Mouse (Mus musculus) neural tube, embryonic 13.5 days (tissue): ENCODE data around the gene Scgb2b12. TPM values are rescaled to one million over a fixed set of nuclear protein-coding genes. Genes with fewer than 3 reads are reported as not detected.
"Not testable (repeated sequence)": the region's sequence is repeated elsewhere in the genome, so short reads cannot be mapped to it uniquely, and the experiment has no call there.

Source experiments
- ATAC-seq: fragments of 200-750 bp; cut with Nextera tagmentation; 2 replicates; pipeline ENCODE4 v1.8.0; 2017; ENCODE audit warnings: low read depth, mild to moderate bottlenecking, moderate TSS enrichment, moderate library complexity
- H3K27ac ChIP-seq: fragments of 300-500 bp; sonication (generic); replicated peaks from 2 replicates; pipeline ENCODE4 v1.5.1; 2015; ENCODE audit warnings: moderate library complexity, mild to moderate bottlenecking, inconsistent platforms
- H3K27me3 ChIP-seq: fragments of 300-500 bp; sonication (generic); 2 replicates; pipeline ENCODE4 v1.6.1; 2015; ENCODE audit warnings: mild to moderate bottlenecking, inconsistent platforms
- H3K36me3 ChIP-seq: fragments of 300-500 bp; sonication (generic); 2 replicates; pipeline ENCODE4 v1.6.1; 2015; ENCODE audit warnings: mild to moderate bottlenecking, inconsistent platforms
- H3K4me1 ChIP-seq: fragments of 300-500 bp; sonication (generic); replicated peaks from 2 replicates; pipeline ENCODE4 v1.6.1; 2015; ENCODE audit warnings: inconsistent platforms
- H3K4me2 ChIP-seq: fragments of 300-500 bp; sonication (generic); 2 replicates; pipeline ENCODE4 v1.6.1; 2015; ENCODE audit warnings: inconsistent platforms, mild to moderate bottlenecking, moderate library complexity
- H3K4me3 ChIP-seq: fragments of 300-500 bp; sonication (generic); 2 replicates; pipeline ENCODE4 v1.5.1; 2015; ENCODE audit warnings: mild to moderate bottlenecking, inconsistent platforms
- H3K9ac ChIP-seq: fragments of 300-500 bp; sonication (generic); 2 replicates; pipeline ENCODE4 v1.6.1; 2015; ENCODE audit warnings: moderate library complexity, mild to moderate bottlenecking, inconsistent platforms
- H3K9me3 ChIP-seq: fragments of 300-500 bp; sonication (generic); 2 replicates; pipeline ENCODE4 v1.6.1; 2016; ENCODE audit warnings: inconsistent platforms
- WGBS: fragments of 180-500 bp; shearing (Covaris S2); methylation state at CpG from one replicate; pipeline ENCODE4 v1.1.7; 2015; 5-methylcytosine and 5-hydroxymethylcytosine counted together
- polyA plus RNA-seq: library from polyadenylated mRNA; unstranded; fragments of >200 nt; fragmentation: Nextera tagmentation; extraction: Ambion mirVana; gene quantifications from 2 replicates; pipeline ENCODE4 v1.2.1, GENCODE M21; 2015

Gene Scgb2b12
- polyA plus RNA-seq, result not detected in 2 replicates

DNA sequence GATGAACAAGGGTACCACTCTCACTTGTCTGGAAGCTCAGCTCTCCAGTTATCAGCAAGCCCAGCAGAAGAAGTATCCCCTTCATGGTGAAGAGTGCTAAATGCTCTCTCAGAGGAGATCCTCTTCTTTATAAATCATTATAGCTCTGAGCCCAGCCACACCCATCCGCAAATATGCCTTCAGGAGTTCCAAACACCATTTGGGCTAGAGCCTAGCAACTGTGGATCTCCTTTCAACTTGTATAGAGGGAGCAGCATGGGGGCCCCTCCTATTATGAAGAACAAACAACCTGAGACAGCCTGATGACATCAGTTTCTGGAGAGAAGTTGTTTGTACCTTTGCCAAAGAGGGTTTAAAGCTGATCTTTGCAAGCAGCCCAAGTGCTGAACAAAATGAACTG lies at the start of gene Scgb2b12:
TSS of gene Scgb2b12 (minus strand) at position 101 of the 400 bp plus-strand sequence.
- not testable (repeated sequence) for H3K9ac ChIP-seq, H3K27ac ChIP-seq, H3K4me1 ChIP-seq, H3K9me3 ChIP-seq, H3K36me3 ChIP-seq, ATAC-seq, H3K4me3 ChIP-seq, H3K4me2 ChIP-seq, H3K27me3 ChIP-seq
- 88% methylated on average over 1 of the region's 1 CpGs for WGBS

DNA sequence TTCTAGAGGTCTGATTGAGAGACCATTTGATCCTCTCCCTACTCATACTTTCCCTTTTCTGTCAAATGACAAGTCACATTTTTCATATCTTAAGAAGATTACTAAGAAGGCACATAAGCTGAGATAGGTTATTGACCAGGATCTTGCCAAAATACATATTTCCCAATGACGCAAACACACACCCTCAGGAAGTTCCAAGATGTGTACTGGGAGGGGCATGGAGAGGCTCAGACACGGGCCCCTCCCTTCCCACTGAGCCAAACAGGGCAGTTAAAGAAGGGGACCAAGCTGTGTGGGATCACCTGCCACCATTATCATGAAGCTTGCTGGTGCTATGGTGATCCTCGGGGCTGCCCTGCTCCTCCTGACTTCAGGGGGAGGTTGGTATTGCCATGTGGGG lies 6.8 kb upstream of the Scgb2b12 start, which contains the start of gene Scgb1b12:
TSS of gene Scgb1b12 (plus strand) at position 301 of the 400 bp plus-strand sequence.
- not testable (repeated sequence) for H3K36me3 ChIP-seq, H3K27ac ChIP-seq, ATAC-seq, H3K27me3 ChIP-seq, H3K4me2 ChIP-seq, H3K4me1 ChIP-seq, H3K9ac ChIP-seq, H3K9me3 ChIP-seq, H3K4me3 ChIP-seq
- 78% methylated on average over 2 of the region's 3 CpGs for WGBS

Other genes starting within 250 kb of the Scgb2b12 start
- gene Scgb1b10, start 226.4 kb downstream of the Scgb2b12 start, polyA plus RNA-seq, result not detected in 2 replicates
- gene Scgb2b11, start 116.1 kb downstream of the Scgb2b12 start, polyA plus RNA-seq, result not detected in 2 replicates
- not detected in 2 replicates for gene Scgb1b11, start 104.4 kb downstream of the Scgb2b12 start, polyA plus RNA-seq
- not detected in 2 replicates for gene Scgb1b12, start 6.9 kb upstream of the Scgb2b12 start, polyA plus RNA-seq
- gene Scgb1b29, start 114.3 kb upstream of the Scgb2b12 start, polyA plus RNA-seq, result not detected in 2 replicates